Mouse (Mus musculus): ENCODE results near the gene Sumf1.

DNA sequence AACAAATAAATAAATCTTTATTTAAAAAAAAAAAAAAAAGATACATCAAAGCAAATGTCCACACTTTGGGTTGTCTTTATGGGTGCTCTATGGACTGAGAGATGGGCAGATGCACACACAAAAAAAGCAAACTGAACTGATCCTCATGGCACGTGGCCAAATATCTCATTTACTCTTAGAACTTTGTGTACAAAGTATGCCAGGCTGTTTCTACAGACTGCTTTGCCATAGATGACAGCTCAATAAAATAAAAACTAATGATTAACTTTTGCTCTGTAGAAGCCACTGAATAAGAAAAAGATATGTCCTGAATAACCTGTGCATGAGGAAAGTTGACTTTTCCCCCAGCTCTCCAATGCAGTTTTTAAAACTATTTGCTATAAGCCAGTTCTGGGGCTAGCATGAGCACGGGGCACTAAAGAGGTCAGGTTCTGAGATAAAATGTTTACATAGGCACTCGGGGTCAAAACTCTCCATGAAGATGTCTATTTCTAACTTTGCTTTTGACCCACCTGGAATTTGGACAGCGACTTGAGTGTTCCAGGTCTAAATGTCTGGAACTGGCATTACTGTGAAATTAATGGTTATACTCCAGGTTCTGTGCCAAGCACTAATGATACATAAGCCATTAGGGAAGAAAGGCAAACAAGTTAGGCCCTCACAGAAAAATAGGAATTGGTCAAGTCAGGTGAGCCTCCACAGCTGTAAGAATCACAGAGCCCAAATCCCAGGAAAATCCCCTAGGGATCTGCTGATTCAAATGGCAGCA, 44.5 kb downstream of the Sumf1 start:
- TF ChIP-seq CTCF (IDR thresholded peaks at IDR 0.05; ENCODE audit: low read depth, low read length) (no peak), GATA1 (IDR thresholded peaks at IDR 0.05; ENCODE audit: borderline replicate concordance, low read length) (no peak), TAL1 (conservative IDR thresholded peaks at IDR 0.05; ENCODE audit: low read depth, low read length) (no peak), GATA2 (IDR thresholded peaks at IDR 0.05; ENCODE audit: borderline replicate concordance, low read depth, low read length) (no peak), POLR2AphosphoS5 (IDR thresholded peaks at IDR 0.05; ENCODE audit: insufficient replicate concordance, low read depth, low read length) (no peak)
